Mouse (Mus musculus): ENCODE measurements around the gene Fam71e1.

Gene Fam71e1

DNA sequence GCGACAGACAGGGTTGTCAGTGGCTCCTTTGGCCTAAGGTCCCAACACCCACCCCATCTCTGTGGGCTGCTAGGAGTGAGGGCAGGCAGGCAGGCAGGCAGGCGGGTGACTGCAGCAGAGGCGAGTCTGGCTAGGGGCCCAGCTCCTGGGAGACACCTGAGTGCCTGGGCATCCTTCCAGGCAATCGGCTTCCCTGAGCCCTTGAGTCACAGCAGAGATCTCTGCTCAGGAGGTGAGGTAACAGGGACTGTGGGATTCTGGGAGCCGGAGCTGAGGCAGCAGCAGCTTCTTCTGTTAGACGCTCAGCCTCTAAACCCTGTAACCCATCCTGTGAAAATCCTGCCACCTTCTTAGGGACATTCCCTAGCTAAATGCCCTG, 40.2 kb downstream of the Fam71e1 start:
- peak; percentile 84 to 86 for DNase-seq

- peak; percentile 52 to 56 for DNase-seq
Observed at GRCm38 (mm10) chr7:44537009-44537408, 40.6 kb downstream of the Fam71e1 start.

- DNase-seq = peak; percentile 84 to 85
Observed at GRCm38 (mm10) chr7:44537496-44537895, 41.1 kb downstream of the Fam71e1 start.

DNA sequence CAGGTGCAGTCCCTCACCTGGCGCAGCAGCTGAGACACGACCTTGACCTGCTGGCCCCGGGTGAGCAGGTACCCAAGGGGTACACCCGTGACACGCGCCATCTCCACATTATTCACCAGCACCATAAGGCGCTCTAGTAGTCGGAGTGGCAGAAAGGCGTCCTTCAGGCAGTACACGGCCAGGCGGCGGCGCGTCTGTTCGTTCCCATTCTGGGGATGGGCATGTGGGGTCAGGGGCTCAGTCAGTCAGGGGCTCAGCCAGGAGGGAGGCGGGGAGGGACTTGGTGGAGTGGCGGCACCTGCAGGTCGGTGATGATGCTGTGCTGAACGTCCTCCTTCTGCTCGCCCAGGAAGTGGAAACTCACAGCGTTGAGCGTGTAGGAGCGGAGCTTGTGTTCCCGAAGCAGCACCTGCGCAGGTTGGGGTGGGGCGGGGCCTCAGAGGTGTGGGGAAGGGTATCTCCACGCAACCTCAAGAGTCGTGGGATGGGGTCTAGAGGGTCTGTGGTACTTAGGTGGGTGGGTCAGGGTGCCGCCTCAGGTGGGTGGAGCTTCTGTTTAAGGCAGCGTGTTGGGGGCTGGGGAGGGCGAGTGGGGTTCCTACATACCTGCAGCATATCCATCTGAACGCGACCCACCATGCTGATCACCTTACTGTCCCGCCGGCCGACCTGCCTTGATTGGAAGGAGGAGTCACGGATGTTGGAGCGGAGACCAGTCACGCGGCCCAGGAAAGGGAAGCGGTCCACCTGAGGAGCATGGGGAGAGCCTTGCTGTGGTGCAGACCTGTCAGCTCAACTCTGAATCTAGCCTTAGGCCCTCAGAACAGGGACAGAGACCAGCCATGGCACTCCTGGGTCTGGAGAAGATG, 42.6 kb downstream of the Fam71e1 start:
- no peak for DNase-seq

DNA sequence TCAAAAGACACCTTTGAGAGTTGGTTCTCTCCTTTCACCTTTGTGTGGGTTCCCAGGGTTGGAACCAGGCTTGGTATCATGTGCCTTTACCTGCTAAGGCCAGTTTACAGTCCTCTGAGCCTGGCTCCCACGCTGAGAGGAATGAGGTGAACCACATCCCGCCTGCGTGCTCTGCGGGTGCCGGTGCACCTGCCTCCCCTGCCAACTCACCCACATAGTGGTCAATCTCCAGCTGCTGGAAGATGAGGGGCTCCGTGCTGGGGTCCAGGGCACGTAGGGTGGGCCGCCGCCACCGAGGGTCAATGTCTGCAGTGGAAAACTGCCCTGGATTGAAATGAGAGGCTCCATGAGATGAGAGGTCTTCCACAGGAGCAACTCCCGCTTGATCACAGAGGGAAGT, 46.2 kb downstream of the Fam71e1 start:
- DNase-seq = no peak

DNA sequence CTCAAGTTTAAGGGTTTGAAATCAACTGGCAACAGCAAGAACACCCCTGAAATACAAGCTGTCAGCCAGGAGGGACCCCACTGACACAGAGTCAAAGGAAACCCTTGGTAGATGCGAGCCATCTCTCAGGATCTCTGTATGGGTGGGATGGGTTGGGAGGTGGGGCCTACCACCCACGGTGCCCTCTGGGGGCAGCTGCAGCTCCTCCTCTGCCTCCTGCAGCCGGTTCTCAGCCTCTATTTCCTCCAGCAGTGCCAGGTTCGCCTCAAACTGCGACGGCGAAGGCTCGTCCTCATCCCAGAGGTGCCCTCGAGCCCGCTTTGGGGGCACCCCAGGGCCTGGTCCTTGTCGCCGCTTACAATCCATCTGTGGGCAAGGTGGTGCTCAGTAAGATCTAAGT, 46.7 kb downstream of the Fam71e1 start:
- no peak for DNase-seq

DNA sequence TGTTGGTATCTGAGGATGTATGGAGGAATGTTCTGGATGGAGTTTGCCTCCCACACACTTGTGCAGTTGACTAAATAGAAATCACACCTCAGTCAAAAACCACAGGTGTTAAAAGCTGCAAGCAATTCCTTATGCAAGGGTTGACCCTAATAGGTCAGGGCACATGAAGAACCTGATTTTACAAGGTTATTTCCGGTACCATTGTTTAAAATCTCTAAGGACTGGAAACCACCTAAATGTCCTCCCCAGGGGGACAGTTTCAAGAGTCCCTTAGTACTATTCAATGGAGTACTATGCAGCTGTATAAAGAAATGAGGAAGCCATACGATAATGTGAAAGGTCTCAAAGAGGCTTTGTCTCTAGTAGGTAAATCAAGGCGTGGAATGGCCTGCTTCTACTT, 49.9 kb downstream of the Fam71e1 start:
- no peak for DNase-seq

- DNase-seq = no peak
Observed at GRCm38 (mm10) chr7:44547041-44547440, 50.7 kb downstream of the Fam71e1 start.

- DNase-seq = peak; percentile 55 to 57
Observed at GRCm38 (mm10) chr7:44547725-44548124, 51.3 kb downstream of the Fam71e1 start.

DNA sequence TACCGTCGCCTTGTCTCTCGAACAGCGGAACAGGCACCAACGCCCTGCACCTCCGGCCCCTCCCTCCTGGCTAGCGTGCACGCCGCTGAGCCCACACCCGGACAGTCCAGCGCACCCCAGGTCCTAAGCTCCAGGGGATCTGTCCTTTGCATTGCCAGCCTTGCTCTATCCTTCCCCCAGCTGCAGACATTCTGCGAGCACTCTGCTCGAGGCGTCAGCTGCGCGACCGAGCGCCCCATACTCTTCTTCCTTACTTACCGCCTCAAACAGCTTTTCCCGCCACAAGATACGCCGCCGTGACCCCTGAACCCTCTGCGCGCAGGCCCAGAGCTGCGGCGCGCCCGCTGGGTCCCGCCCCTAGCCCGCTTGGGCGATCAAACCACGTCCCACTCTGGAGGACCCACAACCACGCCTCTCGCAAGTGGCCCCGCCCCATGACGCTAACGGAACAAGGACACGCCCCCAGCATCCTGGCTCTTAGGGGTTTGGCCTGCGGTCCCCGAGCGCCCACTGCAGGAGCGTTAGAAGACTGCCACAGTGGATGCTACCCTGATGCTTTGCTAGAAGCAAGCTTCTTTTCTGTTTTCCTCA, 52.2 kb downstream of the Fam71e1 start, which contains the start of gene Pold1:
Gene Pold1, minus strand, starts transcription at position 353 of the 591 bp plus-strand sequence.
- peak; percentile 100 for DNase-seq

GRCm38 (mm10) chr7:44549621-44550408, 53.4 kb downstream of the Fam71e1 start:
- no peak for DNase-seq

- no peak for DNase-seq
Observed at GRCm38 (mm10) chr7:44550409-44550678, 54.0 kb downstream of the Fam71e1 start.

All from cerebellum, postnatal 10 days (tissue).